Mouse (Mus musculus): Measurements from ENCODE around the gene Pced1b.
A peak's percentile ranks its signal among the peaks of the same experiment; 100 is the strongest.

Pced1b gene

GRCm38 (mm10) chr15:97287436-97288143 is 40.7 kb downstream of the Pced1b start:
- no peak for DNase-seq (ENCODE audit: low spot score)

GRCm38 (mm10) chr15:97288690-97289089 is 41.8 kb downstream of the Pced1b start:
- no peak for DNase-seq (ENCODE audit: low spot score)

- no peak for DNase-seq (ENCODE audit: low spot score)
Measured at GRCm38 (mm10) chr15:97289176-97289575, 42.3 kb downstream of the Pced1b start.

- no peak for DNase-seq (ENCODE audit: low spot score)
Measured at GRCm38 (mm10) chr15:97290351-97290750, 43.4 kb downstream of the Pced1b start.

GRCm38 (mm10) chr15:97291291-97292050 is 44.6 kb downstream of the Pced1b start:
- DNase-seq (ENCODE audit: low spot score), result peak; percentile 50

GRCm38 (mm10) chr15:97307935-97308334 is 61.0 kb downstream of the Pced1b start:
- no peak for DNase-seq (ENCODE audit: low spot score)

- no peak for DNase-seq (ENCODE audit: low spot score)
Measured at GRCm38 (mm10) chr15:97309533-97309932, 62.6 kb downstream of the Pced1b start.

- no peak for DNase-seq (ENCODE audit: low spot score)
Measured at GRCm38 (mm10) chr15:97310251-97310650, 63.3 kb downstream of the Pced1b start.

- DNase-seq (ENCODE audit: low spot score), result no peak
Measured at GRCm38 (mm10) chr15:97311211-97311610, 64.3 kb downstream of the Pced1b start.

- DNase-seq (ENCODE audit: low spot score), result no peak
Measured at GRCm38 (mm10) chr15:97311937-97312336, 65.0 kb downstream of the Pced1b start.

- DNase-seq (ENCODE audit: low spot score), result no peak
Measured at GRCm38 (mm10) chr15:97314720-97315421, 68.0 kb downstream of the Pced1b start.

- DNase-seq (ENCODE audit: low spot score), result no peak
Measured at GRCm38 (mm10) chr15:97315422-97315757, 68.5 kb downstream of the Pced1b start.

GRCm38 (mm10) chr15:97318365-97319001 is 71.6 kb downstream of the Pced1b start:
- DNase-seq (ENCODE audit: low spot score), result no peak

GRCm38 (mm10) chr15:97322821-97323220 is 75.9 kb downstream of the Pced1b start:
- DNase-seq (ENCODE audit: low spot score), result no peak

GRCm38 (mm10) chr15:97323466-97323865 is 76.6 kb downstream of the Pced1b start:
- DNase-seq (ENCODE audit: low spot score), result no peak

GRCm38 (mm10) chr15:97324311-97324710 is 77.4 kb downstream of the Pced1b start:
- DNase-seq (ENCODE audit: low spot score), result no peak

GRCm38 (mm10) chr15:97327500-97328081 is 80.7 kb downstream of the Pced1b start:
- DNase-seq (ENCODE audit: low spot score), result no peak

GRCm38 (mm10) chr15:97332582-97332981 is 85.7 kb downstream of the Pced1b start:
- DNase-seq (ENCODE audit: low spot score), result no peak

GRCm38 (mm10) chr15:97337636-97338352 is 90.9 kb downstream of the Pced1b start:
- no peak for DNase-seq (ENCODE audit: low spot score)

GRCm38 (mm10) chr15:97338377-97339060 is 91.6 kb downstream of the Pced1b start:
- no peak for DNase-seq (ENCODE audit: low spot score)

- no peak for DNase-seq (ENCODE audit: low spot score)
Measured at GRCm38 (mm10) chr15:97342336-97342735, 95.4 kb downstream of the Pced1b start.

Measured in left cerebral cortex, adult 11 months (tissue).